Mouse (Mus musculus) intestine, postnatal 0 days (tissue): Measurements from ENCODE around the gene Defb43. TPM values are rescaled to one million over a fixed set of nuclear protein-coding genes. Genes with fewer than 3 reads are reported as not detected.

ENCODE experiments used
- ATAC-seq: fragments of 200-750 bp; cut with Nextera tagmentation; 2 replicates; pipeline ENCODE4 v1.8.0; 2017; ENCODE audit warnings: mild to moderate bottlenecking, moderate TSS enrichment, moderate library complexity
- H3K27ac ChIP-seq: fragments of 300-500 bp; sonication (generic); 2 replicates; pipeline ENCODE4 v1.5.1; 2014; ENCODE audit warnings: mild to moderate bottlenecking, low read depth, low read length, moderate library complexity
- H3K27me3 ChIP-seq: fragments of 300-500 bp; sonication (generic); replicated peaks from 2 replicates; pipeline ENCODE4 v1.6.1; 2014; ENCODE audit warnings: low read length, mixed read lengths; ENCODE audit not compliant: control insufficient read depth, insufficient read depth
- H3K36me3 ChIP-seq: fragments of 300-500 bp; sonication (generic); 2 replicates; pipeline ENCODE4 v1.6.1; 2014; ENCODE audit warnings: mild to moderate bottlenecking, moderate library complexity; ENCODE audit not compliant: control insufficient read depth, insufficient read depth
- H3K4me1 ChIP-seq: fragments of 300-500 bp; sonication (generic); replicated peaks from 2 replicates; pipeline ENCODE4 v1.6.1; 2014; ENCODE audit warnings: antibody characterized with exemption, low read length, mixed read lengths; ENCODE audit not compliant: control insufficient read depth, insufficient read depth
- H3K4me2 ChIP-seq: fragments of 300-500 bp; sonication (generic); replicated peaks from 2 replicates; pipeline ENCODE4 v1.6.1; 2014; ENCODE audit warnings: low read depth, mild to moderate bottlenecking, moderate library complexity
- H3K4me3 ChIP-seq: fragments of 300-500 bp; sonication (generic); 2 replicates; pipeline ENCODE4 v1.5.1; 2014; ENCODE audit warnings: low read depth, low read length
- H3K9ac ChIP-seq: fragments of 300-500 bp; sonication (generic); 2 replicates; pipeline ENCODE4 v1.6.1; 2014; ENCODE audit warnings: mild to moderate bottlenecking, low read depth, low read length
- H3K9me3 ChIP-seq: fragments of 300-500 bp; sonication (generic); 2 replicates; pipeline ENCODE4 v1.6.1; 2016; ENCODE audit warnings: mixed run types; ENCODE audit not compliant: control insufficient read depth
- CTCF ChIP-seq: sonication (generic); IDR thresholded peaks from 2 replicates; pipeline ENCODE4 v1.5.1; 2016; ENCODE audit warnings: low read depth, mild to moderate bottlenecking, control low read depth, antibody characterized with exemption, moderate library complexity
- WGBS: fragments of 180-500 bp; shearing (Covaris S2); extraction: QIAGEN DNeasy Blood & Tissue Kit; methylation state at CpG from one replicate; pipeline ENCODE4 v1.1.7; 2014; 5-methylcytosine and 5-hydroxymethylcytosine counted together
- polyA plus RNA-seq: library from polyadenylated mRNA; unstranded; fragments of >200 nt; fragmentation: Nextera tagmentation; extraction: Ambion mirVana; gene quantifications from 2 replicates; pipeline ENCODE4 v1.2.1, GENCODE M21; 2015

Gene Defb43
- polyA plus RNA-seq, 1 experiment from 2014 or later: not detected

DNA sequence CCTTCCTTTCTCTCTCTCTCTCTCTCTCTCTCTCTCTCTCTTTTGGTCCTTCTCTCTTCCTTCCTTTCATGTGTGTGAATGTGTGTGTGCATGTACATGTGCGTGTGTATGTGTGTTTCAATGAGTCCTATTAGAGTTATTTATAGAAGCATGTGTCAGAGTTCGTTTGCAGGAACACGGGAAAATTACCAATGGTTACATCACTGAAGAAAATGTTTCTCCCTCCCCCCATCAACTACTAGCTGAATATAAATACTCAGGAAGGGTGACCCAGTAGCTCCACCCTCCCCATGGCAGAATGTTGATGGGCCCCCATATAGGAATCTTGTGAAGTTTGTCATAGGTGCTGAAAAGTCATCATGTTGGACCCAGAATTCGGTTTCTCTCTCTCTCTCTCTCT, 1.5 kb downstream of the Defb43 start:
- WGBS: 72% methylated on average over 4 of the region's 4 CpGs

GRCm38 (mm10) chr14:63014667-63015066, 3.1 kb downstream of the Defb43 start:
- H3K9me3 ChIP-seq: 0 out of 2 replicates have a peak, but pooled peaks cover 2% of the 10 kb centered on the region
- H3K4me3 ChIP-seq: no peak overlapping the region
- ATAC-seq: no peak
- H3K9ac ChIP-seq: no peak overlapping the region
- no peaks in the 10 kb centered on the region for H3K36me3 ChIP-seq
- no peak overlapping the region for H3K4me2 ChIP-seq
- TF ChIP-seq CTCF: no peak
- 84% methylated on average over 4 of the region's 4 CpGs for WGBS
- no peaks in the 10 kb centered on the region for H3K27me3 ChIP-seq
- H3K4me1 ChIP-seq: no peaks in the 10 kb centered on the region
- no peak overlapping the region for H3K27ac ChIP-seq

More for the DNA sequence above, 1.5 kb downstream of the Defb43 start:
- Histone ChIP-seq H3K4me1 (no peaks in the 10 kb centered on the region), H3K4me2 (no peak overlapping the region), H3K36me3 (no peaks in the 10 kb centered on the region), H3K27me3 (no peaks in the 10 kb centered on the region), H3K4me3 (no peak overlapping the region), H3K9me3 (0 out of 2 replicates have a peak, but pooled peaks cover 2% of the 10 kb centered on the region), H3K9ac (no peak overlapping the region), H3K27ac (no peak overlapping the region)
- no peak for ATAC-seq
- no peak for TF ChIP-seq CTCF

DNA sequence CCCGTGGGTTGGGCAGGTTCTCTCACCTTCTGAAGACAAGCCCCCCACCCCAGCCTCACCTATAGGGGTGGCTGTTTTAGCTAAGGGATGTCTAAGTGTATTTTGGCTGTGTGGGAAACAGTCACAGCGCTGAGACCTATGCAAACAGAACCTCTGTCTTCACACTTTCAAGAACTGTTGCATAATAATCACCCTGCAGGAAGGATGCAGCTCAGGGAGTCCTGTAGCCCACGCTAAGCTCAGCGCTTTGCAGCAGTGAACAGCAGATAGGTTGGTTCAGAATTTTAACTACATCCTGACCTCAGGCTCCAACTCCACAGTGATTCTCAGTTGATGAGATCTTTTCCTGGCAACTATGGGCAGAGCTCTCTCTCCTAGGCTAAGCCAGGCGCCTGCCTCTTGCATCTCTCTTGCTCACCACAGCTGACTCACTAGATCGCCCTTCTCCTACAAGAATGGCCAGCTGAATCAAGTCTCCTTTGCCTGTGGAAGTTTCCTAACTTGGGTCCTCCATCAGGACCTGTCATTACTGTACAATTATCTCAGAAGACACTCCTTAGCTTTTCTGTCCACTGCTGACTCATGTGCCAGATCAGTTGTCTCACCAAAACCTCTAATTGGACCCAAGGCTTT, 9.1 kb downstream of the Defb43 start:
- ATAC-seq: no peak
- no peak overlapping the region for H3K27ac ChIP-seq
- H3K36me3 ChIP-seq: no peaks in the 10 kb centered on the region
- no peak overlapping the region for H3K4me3 ChIP-seq
- no peak overlapping the region for H3K4me2 ChIP-seq
- H3K27me3 ChIP-seq: no peaks in the 10 kb centered on the region
- no peaks in the 10 kb centered on the region for H3K4me1 ChIP-seq
- no peak for TF ChIP-seq CTCF
- no peaks in the 10 kb centered on the region for H3K9me3 ChIP-seq
- H3K9ac ChIP-seq: no peak overlapping the region
- 55% methylated on average over 6 of the region's 6 CpGs for WGBS

GRCm38 (mm10) chr14:63046691-63047090, 35.1 kb downstream of the Defb43 start, which contains the start of gene Defb42:
Gene Defb42, plus strand, starts transcription at chr14:63046991.
- Histone ChIP-seq H3K27me3 (no peaks in the 10 kb centered on the region), H3K27ac (no peak within 1 kb of the TSS), H3K9ac (no peak within 1 kb of the TSS), H3K4me3 (no peak within 1 kb of the TSS), H3K4me1 (no peaks in the 10 kb centered on the region), H3K4me2 (no peak within 1 kb of the TSS), H3K36me3 (no peaks in the 10 kb centered on the region), H3K9me3 (no peaks in the 10 kb centered on the region)
- WGBS: 72% methylated on average over 3 of the region's 3 CpGs
- no peak for TF ChIP-seq CTCF
- no peak for ATAC-seq

- 67% methylated on average over 11 of the region's 14 CpGs for WGBS
- Histone ChIP-seq H3K27ac (no peak within 1 kb of the TSS), H3K9me3 (no peaks in the 10 kb centered on the region), H3K9ac (no peak within 1 kb of the TSS), H3K4me3 (no peak within 1 kb of the TSS), H3K4me2 (no peak within 1 kb of the TSS), H3K36me3 (no peaks in the 10 kb centered on the region), H3K4me1 (no peaks in the 10 kb centered on the region), H3K27me3 (no peaks in the 10 kb centered on the region)
- no peak for TF ChIP-seq CTCF
- no peak for ATAC-seq
Measured at GRCm38 (mm10) chr14:63049910-63050370, 38.4 kb downstream of the Defb43 start, which contains the start of gene Defb30. Gene Defb30, minus strand, starts transcription at chr14:63049960.

GRCm38 (mm10) chr14:63050769-63051168, 39.2 kb downstream of the Defb43 start:
- H3K9ac ChIP-seq: no peak overlapping the region
- peak; percentile 19; the same call in 1 of the 2 replicates for ATAC-seq
- WGBS: 31% methylated on average over 5 of the region's 5 CpGs
- no peak overlapping the region for H3K4me2 ChIP-seq
- H3K9me3 ChIP-seq: no peaks in the 10 kb centered on the region
- H3K27me3 ChIP-seq: no peaks in the 10 kb centered on the region
- H3K4me3 ChIP-seq: no peak overlapping the region
- no peak overlapping the region for H3K27ac ChIP-seq
- TF ChIP-seq CTCF: peak; percentile 85
- no peaks in the 10 kb centered on the region for H3K4me1 ChIP-seq
- H3K36me3 ChIP-seq: no peaks in the 10 kb centered on the region
